Comparison of ENCODE assay signal across 23 mouse cellular contexts in genomic region chr11:12872399-12872798, GRCm38 (mm10).
DNase-seq lines count a peak whose midpoint lies in the region; ATAC-seq lines count a peak whose summit lies in the region.
"Had no signal": no experiment of that assay in that cellular context is flagged by ENCODE, and none has a peak within 500 bp of the region (broad histone marks: within the 10 kb centered on the region; RNA-seq: fewer than 3 reads in every experiment).

No protein-coding gene starts in this region.

- H3K9me3 ChIP-seq in kidney, embryonic 16.5 days (ENCODE audit: low read length) = no peaks in the 10 kb centered on the region
- H3K9me3 ChIP-seq in liver, embryonic 15.5 days (replicated peaks) = no peaks in the 10 kb centered on the region
- H3K9me3 ChIP-seq: embryonic facial prominence, embryonic 15.5 days; limb, embryonic 10.5 days; midbrain, embryonic 12.5 days had no signal

- intact Hi-C loops in gastrocnemius, postnatal 36 days (cut with DNase I) = no loop called here

- no peak overlapping the region for H3K27ac ChIP-seq in kidney, embryonic 16.5 days (ENCODE audit: low read length)
- peak overlapping the region; percentile 48; the same call in 1 of the 2 replicates for H3K27ac ChIP-seq in liver, embryonic 15.5 days (replicated peaks)
- H3K27ac ChIP-seq: embryonic facial prominence, embryonic 15.5 days; hindbrain, postnatal 0 days; limb, embryonic 10.5 days; midbrain, embryonic 12.5 days had no signal

- no peaks in the 10 kb centered on the region for H3K36me3 ChIP-seq in kidney, embryonic 16.5 days (ENCODE audit: insufficient read depth, low read length)
- no peaks in the 10 kb centered on the region for H3K36me3 ChIP-seq in liver, embryonic 15.5 days (replicated peaks)
- H3K36me3 ChIP-seq: embryonic facial prominence, embryonic 15.5 days; limb, embryonic 10.5 days; midbrain, embryonic 12.5 days had no signal

- H3K4me3 ChIP-seq in kidney, embryonic 16.5 days (ENCODE audit: low read length) = no peak overlapping the region
- no peak overlapping the region for H3K4me3 ChIP-seq in liver, embryonic 15.5 days (replicated peaks)
- H3K4me3 ChIP-seq: embryonic facial prominence, embryonic 15.5 days; limb, embryonic 10.5 days; midbrain, embryonic 12.5 days had no signal

- ATAC-seq in kidney, embryonic 16.5 days (ENCODE audit: low FRiP score, low TSS enrichment) = peak; percentile 49; the same call in 1 of the 2 replicates
- ATAC-seq in liver, embryonic 15.5 days (ENCODE audit: insufficient read depth) = peak; percentile 61
- ATAC-seq in cerebellum, adult (ENCODE audit: insufficient number of reproducible peaks, low FRiP score, low TSS enrichment) = no peak
- ATAC-seq: forebrain, embryonic 16.5 days; hindbrain, postnatal 0 days had no signal

- no peaks in the 10 kb centered on the region for H3K4me1 ChIP-seq in kidney, embryonic 16.5 days (ENCODE audit: insufficient read depth, low read length)
- H3K4me1 ChIP-seq in liver, embryonic 15.5 days (replicated peaks) = no peaks in the 10 kb centered on the region
- H3K4me1 ChIP-seq: embryonic facial prominence, embryonic 15.5 days; limb, embryonic 10.5 days; midbrain, embryonic 12.5 days had no signal

- 14% methylated on average over 1 of the region's 1 CpGs for WGBS in kidney, embryonic 16.5 days
- WGBS in liver, embryonic 15.5 days (ENCODE audit: insufficient replicate concordance) = 0% methylated on average over 1 of the region's 1 CpGs

- no peak overlapping the region for H3K9ac ChIP-seq in kidney, embryonic 16.5 days (replicated peaks; ENCODE audit: low read length)
- H3K9ac ChIP-seq in liver, embryonic 15.5 days = no peak overlapping the region
- H3K9ac ChIP-seq: embryonic facial prominence, embryonic 15.5 days; midbrain, embryonic 12.5 days had no signal

- no peak overlapping the region for H3K4me2 ChIP-seq in kidney, embryonic 16.5 days (replicated peaks; ENCODE audit: low read depth, low read length)
- no peak overlapping the region for H3K4me2 ChIP-seq in liver, embryonic 15.5 days
- H3K4me2 ChIP-seq: embryonic facial prominence, embryonic 15.5 days; heart, embryonic 11.5 days; midbrain, embryonic 12.5 days had no signal

- no peaks in the 10 kb centered on the region for H3K27me3 ChIP-seq in kidney, embryonic 16.5 days (ENCODE audit: insufficient read depth, low read length)
- H3K27me3 ChIP-seq in liver, embryonic 15.5 days = no peaks in the 10 kb centered on the region
- H3K27me3 ChIP-seq: embryonic facial prominence, embryonic 15.5 days; midbrain, embryonic 12.5 days had no signal

- DNase-seq in kidney, adult 18-20 months = peak; percentile 7
- DNase-seq in kidney, postnatal 4 days = no peak
- DNase-seq in Muller cell, postnatal 12 days (ENCODE audit: inconsistent ontology term) = peak; percentile 19
- DNase-seq in testis, postnatal 14 days (ENCODE audit: low spot score) = no peak
- no peak for DNase-seq in gastrocnemius, postnatal 36 days
- DNase-seq: adrenal gland, postnatal 14 days; cerebellum, adult 8-10 months; cerebellum, postnatal 36 days; embryo, embryonic 11 days; gastrocnemius, postnatal 10 days; heart, adult 11 months; layer of hippocampus, adult 9-11 months; lung, postnatal 14 days; right cerebral cortex, postnatal 14 days had no signal

Comparison
In these comparisons a context has a peak if more than half of its experiments do, and no peak if none do; other contexts are left out.
1. DNase-seq: peak in kidney, adult 18-20 months (single experiment) and Muller cell, postnatal 12 days (single experiment); none in kidney, postnatal 4 days (0 of 2), testis, postnatal 14 days (single experiment) and gastrocnemius, postnatal 36 days (0 of 2).